Mouse (Mus musculus): ENCODE data around the gene Mrgprb1. TPM values are rescaled to one million over a fixed set of nuclear protein-coding genes. Genes with fewer than 3 reads are reported as not detected.
A peak's percentile ranks its signal among the peaks of the same experiment; 100 is the strongest.
"Not testable (repeated sequence)": the region's sequence is repeated elsewhere in the genome, so short reads cannot be mapped to it uniquely, and the experiment has no call there.

The Mrgprb1 gene
- polyA plus RNA-seq (2011; ENCODE audit: insufficient read depth, insufficient read length, low read depth, missing spikeins): not detected in 2 replicates

DNA sequence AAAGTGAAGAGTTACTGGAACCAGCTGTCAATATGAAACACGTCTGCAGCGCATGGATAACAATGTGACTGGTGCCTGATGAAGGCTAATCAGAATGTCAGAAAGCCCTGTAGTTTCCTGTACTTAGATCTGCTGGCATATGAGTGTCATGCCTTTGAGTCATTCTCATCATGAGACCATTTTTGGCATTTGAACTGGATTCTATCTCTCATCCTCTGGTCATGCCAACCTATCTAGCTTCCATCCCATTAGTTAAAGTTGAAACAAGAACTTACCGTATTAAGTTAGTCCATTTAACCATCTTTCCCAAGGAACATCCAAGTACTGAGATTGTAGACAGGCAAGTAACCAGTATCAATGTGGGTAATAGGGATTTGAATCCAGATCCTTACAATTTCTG lies at the start of gene Mrgprb1:
Gene Mrgprb1, minus strand, starts transcription at position 101 of the 400 bp plus-strand sequence.
- Histone ChIP-seq H3K36me3 (ENCODE audit: control insufficient read depth, insufficient read depth, low read length, poor library complexity, severe bottlenecking) (no peaks in the 10 kb centered on the region), H3K4me1 (ENCODE audit: control insufficient read depth, insufficient read depth, low read length) (no peaks in the 10 kb centered on the region), H3K9me3 (replicated peaks; ENCODE audit: control insufficient read depth, insufficient read depth, low read length, poor library complexity, severe bottlenecking) (no peaks in the 10 kb centered on the region), H3K27ac (ENCODE audit: insufficient read depth, low read length) (no peak within 1 kb of the TSS), H3K4me3 (ENCODE audit: low read depth, low read length) (no peak within 1 kb of the TSS), H3K9ac (ENCODE audit: low read depth, poor library complexity, severe bottlenecking) (no peak within 1 kb of the TSS), H3K27me3 (ENCODE audit: control insufficient read depth, insufficient read depth, low read length, poor library complexity, severe bottlenecking) (no peaks in the 10 kb centered on the region)
- TF ChIP-seq POLR2A (IDR thresholded peaks at IDR 0.05; ENCODE audit: insufficient read depth, low read length): no peak
- TF ChIP-seq CTCF (IDR thresholded peaks at IDR 0.05; ENCODE audit: low read depth, low read length): no peak
- no peak for TF ChIP-seq EP300 (IDR thresholded peaks at IDR 0.05; ENCODE audit: insufficient read depth, low read depth, low read length)

- TF ChIP-seq EP300 (IDR thresholded peaks at IDR 0.05; ENCODE audit: insufficient read depth, low read depth, low read length): no peak
- TF ChIP-seq POLR2A (IDR thresholded peaks at IDR 0.05; ENCODE audit: insufficient read depth, low read length): no peak
- no peak for TF ChIP-seq CTCF (IDR thresholded peaks at IDR 0.05; ENCODE audit: low read depth, low read length)
- Histone ChIP-seq H3K27me3 (ENCODE audit: control insufficient read depth, insufficient read depth, low read length, poor library complexity, severe bottlenecking) (no peaks in the 10 kb centered on the region), H3K27ac (ENCODE audit: insufficient read depth, low read length) (no peak within 1 kb of the TSS), H3K9ac (ENCODE audit: low read depth, poor library complexity, severe bottlenecking) (no peak within 1 kb of the TSS), H3K4me1 (ENCODE audit: control insufficient read depth, insufficient read depth, low read length) (no peaks in the 10 kb centered on the region), H3K9me3 (replicated peaks; ENCODE audit: control insufficient read depth, insufficient read depth, low read length, poor library complexity, severe bottlenecking) (no peaks in the 10 kb centered on the region), H3K4me3 (ENCODE audit: low read depth, low read length) (no peak within 1 kb of the TSS), H3K36me3 (ENCODE audit: control insufficient read depth, insufficient read depth, low read length, poor library complexity, severe bottlenecking) (no peaks in the 10 kb centered on the region)
Measured at GRCm38 (mm10) chr7:48499221-48499620, 43.1 kb upstream of the Mrgprb1 start, which contains the start of gene Mrgprx2. Gene Mrgprx2 (minus strand): TSS chr7:48499321.

DNA sequence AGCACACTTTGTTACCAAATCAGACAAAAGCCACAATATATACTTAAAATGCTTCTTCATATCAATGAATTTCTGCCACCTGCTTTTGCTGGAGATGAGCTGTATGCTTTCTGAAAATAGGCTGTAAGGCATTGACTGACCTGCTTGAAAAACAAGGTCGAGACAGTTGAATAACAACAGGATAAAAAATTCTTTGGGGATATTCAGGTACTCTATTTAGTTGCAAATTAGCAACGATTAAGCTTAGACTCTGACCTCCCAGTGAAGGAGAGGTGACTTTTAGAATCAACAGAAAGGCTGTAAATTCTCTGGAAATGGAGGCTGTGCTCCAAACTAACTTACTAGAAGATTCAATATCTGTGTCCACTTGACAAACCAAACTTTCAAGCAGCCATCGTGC lies 19.6 kb downstream of the Mrgprb1 start:
- Histone ChIP-seq H3K36me3 (ENCODE audit: control insufficient read depth, insufficient read depth, low read length, poor library complexity, severe bottlenecking) (no peaks in the 10 kb centered on the region), H3K9me3 (replicated peaks; ENCODE audit: control insufficient read depth, insufficient read depth, low read length, poor library complexity, severe bottlenecking) (peaks cover 15% of the 10 kb centered on the region), H3K9ac (ENCODE audit: low read depth, poor library complexity, severe bottlenecking) (no peak overlapping the region), H3K4me3 (ENCODE audit: low read depth, low read length) (no peak overlapping the region), H3K4me1 (ENCODE audit: control insufficient read depth, insufficient read depth, low read length) (no peaks in the 10 kb centered on the region), H3K27me3 (ENCODE audit: control insufficient read depth, insufficient read depth, low read length, poor library complexity, severe bottlenecking) (no peaks in the 10 kb centered on the region), H3K27ac (ENCODE audit: insufficient read depth, low read length) (peak overlapping the region; percentile 75; the same call in 1 of the 2 replicates)
- TF ChIP-seq POLR2A (IDR thresholded peaks at IDR 0.05; ENCODE audit: insufficient read depth, low read length) (no peak), EP300 (IDR thresholded peaks at IDR 0.05; ENCODE audit: insufficient read depth, low read depth, low read length) (no peak), CTCF (IDR thresholded peaks at IDR 0.05; ENCODE audit: low read depth, low read length) (no peak)

DNA sequence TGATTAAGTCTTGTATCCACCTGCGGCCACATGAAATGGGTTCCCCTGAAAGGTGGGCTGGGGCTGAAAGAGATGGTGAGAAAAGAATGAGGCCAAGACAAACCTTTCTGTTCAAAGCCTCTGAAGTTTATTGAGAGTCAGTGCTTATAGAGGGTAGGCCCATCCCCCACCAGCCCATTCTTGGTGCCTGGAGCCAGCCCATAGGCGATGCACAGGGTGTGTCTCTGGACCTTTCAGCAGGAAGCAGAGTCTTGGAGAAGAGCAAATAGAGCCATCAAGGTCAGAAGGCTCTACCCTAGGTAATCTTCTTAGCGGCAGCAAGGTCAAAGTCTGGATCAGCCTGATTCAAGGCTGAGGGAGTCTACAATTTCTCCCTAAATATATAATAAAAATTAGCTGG lies 20.2 kb downstream of the Mrgprb1 start:
- H3K9ac ChIP-seq (ENCODE audit: low read depth, poor library complexity, severe bottlenecking); H3K27ac ChIP-seq (ENCODE audit: insufficient read depth, low read length); H3K36me3 ChIP-seq (ENCODE audit: control insufficient read depth, insufficient read depth, low read length, poor library complexity, severe bottlenecking); H3K4me1 ChIP-seq (ENCODE audit: control insufficient read depth, insufficient read depth, low read length); H3K4me3 ChIP-seq (ENCODE audit: low read depth, low read length); H3K27me3 ChIP-seq (ENCODE audit: control insufficient read depth, insufficient read depth, low read length, poor library complexity, severe bottlenecking): not testable (repeated sequence)
- peaks cover 15% of the 10 kb centered on the region for H3K9me3 ChIP-seq (replicated peaks; ENCODE audit: control insufficient read depth, insufficient read depth, low read length, poor library complexity, severe bottlenecking)

Other genes starting within 250 kb of the Mrgprb1 start
- gene Mrgprb8, start 67.8 kb downstream of the Mrgprb1 start, polyA plus RNA-seq (2011; ENCODE audit: insufficient read depth, insufficient read length, low read depth, missing spikeins): not detected in 2 replicates
- gene Mrgprx2, start 43.0 kb upstream of the Mrgprb1 start, polyA plus RNA-seq (2011; ENCODE audit: insufficient read depth, insufficient read length, low read depth, missing spikeins): not detected in 2 replicates
- not detected in 2 replicates for gene Mrgprb2, start 101.7 kb upstream of the Mrgprb1 start, polyA plus RNA-seq (2011; ENCODE audit: insufficient read depth, insufficient read length, low read depth, missing spikeins)
- gene Mrgprb3, start 187.5 kb upstream of the Mrgprb1 start, polyA plus RNA-seq (2011; ENCODE audit: insufficient read depth, insufficient read length, low read depth, missing spikeins): not detected in 2 replicates